Mouse (Mus musculus): ENCODE data around the gene Kcnj14.
A peak's percentile ranks its signal among the peaks of the same experiment; 100 is the strongest.

DNA sequence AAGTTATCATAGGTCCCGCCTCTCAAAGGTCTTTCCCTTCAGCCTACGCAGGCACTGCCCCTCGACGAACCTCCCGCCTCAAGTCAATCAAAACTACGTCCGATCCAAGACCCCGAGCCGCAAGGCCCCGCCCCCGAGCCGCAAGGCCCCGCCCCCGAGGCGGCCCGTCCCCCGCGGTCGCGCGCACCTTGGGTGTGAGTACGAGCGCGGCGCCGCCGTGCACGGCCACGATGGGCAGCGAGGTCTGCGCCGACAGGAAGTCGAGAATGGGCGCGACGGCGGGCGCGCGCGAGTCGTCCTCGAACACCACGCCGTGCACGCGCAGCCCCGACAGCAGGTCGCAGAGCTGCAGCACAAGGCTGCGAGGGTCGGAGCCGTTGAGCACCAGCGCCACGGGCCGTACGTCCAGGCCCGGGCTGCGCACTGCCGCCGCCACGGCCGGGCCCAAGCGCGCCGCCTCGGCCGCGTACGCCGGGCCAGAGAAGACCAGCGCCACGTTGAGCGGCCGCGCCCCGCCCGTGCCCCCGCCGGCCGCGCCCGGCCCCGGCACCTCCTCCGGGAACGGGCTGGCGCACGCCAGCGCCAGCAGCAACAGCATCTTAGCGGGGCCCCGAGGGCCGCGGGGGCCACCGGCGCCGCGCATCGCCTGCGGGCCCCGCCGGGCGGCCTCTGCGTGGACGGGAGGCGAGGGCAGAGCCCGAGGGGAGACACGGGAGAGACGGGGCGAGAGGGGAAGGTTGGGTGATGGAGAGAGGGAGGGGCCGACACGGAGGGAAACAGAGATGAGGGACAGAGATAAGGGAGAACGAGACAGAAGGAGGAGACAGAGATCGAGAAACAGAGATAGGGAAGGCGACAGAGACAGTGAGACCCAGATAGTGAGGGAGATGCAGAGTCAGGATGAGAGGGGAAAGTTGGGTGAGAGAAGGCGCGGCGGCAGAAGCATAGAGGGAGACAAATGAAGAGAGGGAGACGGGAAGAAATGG is 41.6 kb upstream of the Kcnj14 start:
- TF ChIP-seq CTCF (IDR thresholded peaks at IDR 0.05; ENCODE audit: borderline replicate concordance, control insufficient read depth, extremely low read depth, insufficient read depth, low read length, poor library complexity) (0 out of 2 replicates have a peak, but pooled peaks have one; percentile 25), POLR2A (IDR thresholded peaks at IDR 0.05; ENCODE audit: control insufficient read depth, extremely low read depth, insufficient read depth, low read length, poor library complexity) (0 out of 2 replicates have a peak, but pooled peaks have one; percentile 20)

All from thymus, adult 2 months (tissue).